Mouse (Mus musculus) embryonic stem cell, embryonic (primary cell): ENCODE measurements around the gene Fthl17d.
"Not testable (repeated sequence)": the region's sequence is repeated elsewhere in the genome, so short reads cannot be mapped to it uniquely, and the experiment has no call there.

Experiments used
- CTCF ChIA-PET, 4 experiments: fragments of 300-600 bp in 2 of 4; fragments of 350-600 bp in 2 of 4; sonication (Branson Sonifier 250); formaldehyde crosslinking; loops; one replicate each; lab custom pipeline; 2022; ENCODE audit warnings: inconsistent platforms in 2 of 4; lab: Charles Lee
- POLR2A ChIA-PET, 4 experiments: fragments of 300-600 bp in 2 of 4; fragments of 350-600 bp in 2 of 4; sonication (Branson Sonifier 250); formaldehyde crosslinking; loops; one replicate each; lab custom pipeline; 2022; ENCODE audit warnings: antibody characterized with exemption in 4 of 4, inconsistent platforms in 1 of 4; lab: Charles Lee

Gene Fthl17d

GRCm38 (mm10) chrX:8986655-8987054, at the start of gene Fthl17d:
Gene Fthl17d, minus strand, starts transcription at chrX:8986755.
- POLR2A ChIA-PET, CTCF ChIA-PET: not testable (repeated sequence)

- CTCF ChIA-PET, POLR2A ChIA-PET: not testable (repeated sequence)
These were observed 46.6 kb upstream of the Fthl17d start, which contains the start of gene Fthl17e for GRCm38 (mm10) chrX:9033193-9033592. Gene Fthl17e, plus strand, starts transcription at chrX:9033493.

GRCm38 (mm10) chrX:9019481-9019880, 32.9 kb upstream of the Fthl17d start:
- CTCF ChIA-PET: no interaction called here
- POLR2A ChIA-PET: no interaction called here

GRCm38 (mm10) chrX:9016079-9016478, 29.5 kb upstream of the Fthl17d start:
- POLR2A ChIA-PET: no interaction called here

GRCm38 (mm10) chrX:8976459-8976858, 10.1 kb downstream of the Fthl17d start, which contains the start of gene Fthl17c:
Gene Fthl17c, minus strand, starts transcription at chrX:8976559.
- POLR2A ChIA-PET, CTCF ChIA-PET: not testable (repeated sequence)

More at GRCm38 (mm10) chrX:9016079-9016478, 29.5 kb upstream of the Fthl17d start:
- CTCF ChIA-PET: no interaction called here

GRCm38 (mm10) chrX:8964618-8965017, 21.9 kb downstream of the Fthl17d start:
- CTCF ChIA-PET: interaction anchor here in 1 of 4 experiments (1.1 kb wide), 1 partner anchor 17 kb away, joined by 3 read pairs; no protein-coding TSS in a partner anchor
- POLR2A ChIA-PET: not testable (repeated sequence)

- POLR2A ChIA-PET, CTCF ChIA-PET: not testable (repeated sequence)
These were observed 23.7 kb downstream of the Fthl17d start, which contains the start of gene Fthl17b for GRCm38 (mm10) chrX:8962875-8963274. Gene Fthl17b, minus strand, starts transcription at chrX:8962975.

GRCm38 (mm10) chrX:8948130-8948805, 38.3 kb downstream of the Fthl17d start:
- CTCF ChIA-PET: interaction anchor here (0.6 to 2.1 kb wide), 9 partner anchors 16 to 1122 kb away, joined by 3 to 8 read pairs (median 3); no protein-coding TSS in a partner anchor
- POLR2A ChIA-PET: not testable (repeated sequence)

- CTCF ChIA-PET: no interaction called here
- POLR2A ChIA-PET: no interaction called here
These were observed 42.5 kb downstream of the Fthl17d start for GRCm38 (mm10) chrX:8944041-8944440.
